In genomic region chr17:28321700-28322099, GRCm38 (mm10) we compare ENCODE assay signal across 23 mouse cellular contexts. TPM values are rescaled to one million over a fixed set of nuclear protein-coding genes. Genes with fewer than 3 reads are reported as not detected.
"Had no signal": no experiment of that assay in that cellular context is flagged by ENCODE, and none has a peak within 500 bp of the region (broad histone marks: within the 10 kb centered on the region; RNA-seq: fewer than 3 reads in every experiment).

No protein-coding gene starts in this region.

- H3K4me1 ChIP-seq: lung, embryonic 15.5 days; midbrain, embryonic 13.5 days; midbrain, embryonic 15.5 days; neural tube, embryonic 13.5 days; neural tube, embryonic 15.5 days had no signal

- H3K27me3 ChIP-seq: lung, embryonic 15.5 days; megakaryocyte, embryonic 14.5 days; midbrain, embryonic 13.5 days; midbrain, embryonic 15.5 days; neural tube, embryonic 13.5 days; neural tube, embryonic 15.5 days had no signal

- ATAC-seq: liver, postnatal 0 days; lung, postnatal 0 days; midbrain, embryonic 13.5 days; midbrain, embryonic 15.5 days had no signal

- H3K36me3 ChIP-seq: midbrain, embryonic 15.5 days had no signal

- H3K4me2 ChIP-seq: lung, embryonic 15.5 days; midbrain, embryonic 11.5 days; midbrain, embryonic 13.5 days; midbrain, embryonic 15.5 days; neural tube, embryonic 13.5 days; neural tube, embryonic 15.5 days had no signal

- H3K4me3 ChIP-seq: lung, embryonic 15.5 days; megakaryocyte, embryonic 14.5 days; midbrain, embryonic 13.5 days; midbrain, embryonic 15.5 days; myocyte; neural tube, embryonic 13.5 days; neural tube, embryonic 15.5 days had no signal

- H3K27ac ChIP-seq: lung, embryonic 15.5 days; macrophage; midbrain, embryonic 13.5 days; midbrain, embryonic 15.5 days; neural tube, embryonic 13.5 days; neural tube, embryonic 15.5 days had no signal

- DNase-seq: liver, postnatal 0 days; lung, adult 2 months; lung, postnatal 14 days; lung, postnatal 36 days; retina, postnatal 1 day; right cerebral cortex, adult 18-20 months; right cerebral cortex, postnatal 25 days; right cerebral cortex, postnatal 4 days; spleen, adult 18-20 months; thymus, adult 2 months; thymus, postnatal 25 days; thymus, postnatal 4 days had no signal

- H3K9me3 ChIP-seq: lung, embryonic 15.5 days; midbrain, embryonic 13.5 days; midbrain, embryonic 15.5 days; neural tube, embryonic 13.5 days; neural tube, embryonic 15.5 days had no signal

- H3K9ac ChIP-seq: liver, postnatal 0 days; lung, embryonic 15.5 days; midbrain, embryonic 13.5 days; midbrain, embryonic 15.5 days; neural tube, embryonic 13.5 days; neural tube, embryonic 15.5 days had no signal

RNA-seq across cellular contexts. Expression of gene Tead3, which starts 28.9 kb away (rescaled TPM):
- polyA plus RNA-seq: macrophage had no signal

RNA-seq across cellular contexts. Expression of gene Tulp1, which starts 43.3 kb away (rescaled TPM):
- total RNA-seq: megakaryocyte progenitor cell, adult 5-6 weeks had no signal
- polyA plus RNA-seq: macrophage, myocyte had no signal
